Mouse (Mus musculus): ENCODE measurements at regions not wholly inside any gene's neighbourhood (a gene's known extent, or its start where the extent isn't known, plus 50 kb on each side); places are given as distances from the start of the nearest gene placed in this dataset.

DNA sequence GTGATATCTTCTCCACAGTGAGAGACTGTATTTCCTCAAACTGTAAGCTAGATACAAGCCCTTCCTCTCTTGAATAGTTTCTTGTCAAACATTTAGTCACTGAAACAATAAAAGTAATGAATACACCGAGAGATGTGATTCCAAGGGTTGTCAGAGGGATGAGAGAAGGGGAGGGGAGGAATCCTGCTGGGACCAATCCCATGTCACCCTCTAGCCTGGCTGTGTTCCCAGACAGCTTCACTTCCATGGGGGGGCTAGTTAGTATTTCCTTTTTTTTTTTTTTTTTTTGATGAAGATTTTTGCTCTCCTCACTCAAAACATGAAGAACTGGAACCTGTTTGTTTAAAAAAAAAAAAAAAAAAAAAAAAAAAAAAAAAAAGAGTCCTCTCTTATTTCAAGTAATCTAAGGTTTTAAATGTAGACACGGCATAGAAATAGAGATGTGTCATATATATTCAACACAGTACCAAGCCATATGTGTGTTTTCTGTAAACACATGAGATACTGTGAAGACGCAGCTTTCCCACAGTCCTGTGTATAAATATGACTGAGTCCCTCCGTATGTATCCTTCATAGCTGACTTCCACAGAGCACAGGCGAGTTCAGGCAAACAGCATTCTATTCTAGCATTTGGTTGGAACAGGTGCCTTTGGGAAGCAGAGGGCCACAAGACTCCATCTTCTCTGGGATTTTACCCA is 51.9 kb upstream of the Agap1 start:
- H3K4me2 ChIP-seq (replicated peaks) = no peak overlapping the region
- H3K9ac ChIP-seq = no peak overlapping the region
- H3K36me3 ChIP-seq = no peaks in the 10 kb centered on the region
- no peaks in the 10 kb centered on the region for H3K9me3 ChIP-seq
- H3K4me3 ChIP-seq (replicated peaks) = no peak overlapping the region
- no peak overlapping the region for H3K27ac ChIP-seq
- no peaks in the 10 kb centered on the region for H3K27me3 ChIP-seq (replicated peaks)
- 74% methylated on average over 5 of the region's 5 CpGs for WGBS
- no peak for ATAC-seq
- H3K4me1 ChIP-seq (replicated peaks) = no peaks in the 10 kb centered on the region

DNA sequence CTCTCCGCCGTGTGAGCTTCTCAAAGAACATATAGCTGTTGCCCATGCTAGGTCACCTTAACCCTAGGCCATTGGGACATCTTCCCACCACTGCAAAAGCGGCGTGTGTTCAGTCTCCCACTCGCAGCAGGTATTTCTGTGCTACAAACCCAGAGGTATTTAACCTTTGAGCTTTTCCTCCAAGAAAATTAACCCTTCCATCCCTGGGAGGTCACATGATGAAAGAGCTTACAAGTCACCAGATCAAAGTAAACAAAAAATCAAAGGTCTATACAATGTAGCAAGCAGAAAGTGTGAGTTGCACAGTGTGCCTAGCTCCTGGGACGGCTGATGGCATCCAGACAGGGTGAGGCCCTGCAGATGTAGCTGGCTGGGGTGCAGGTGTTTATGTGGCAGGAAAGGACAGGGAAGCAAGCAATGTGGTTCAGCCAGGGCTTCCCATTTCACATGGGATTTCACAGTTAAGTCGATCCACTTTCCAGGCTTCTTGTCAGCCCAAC is 51.0 kb upstream of the Agap1 start:
- H3K4me1 ChIP-seq (replicated peaks) = no peaks in the 10 kb centered on the region
- H3K4me2 ChIP-seq (replicated peaks) = no peak overlapping the region
- H3K27ac ChIP-seq = no peak overlapping the region
- ATAC-seq = peak; percentile 36; the same call in 1 of the 2 replicates
- H3K36me3 ChIP-seq = no peaks in the 10 kb centered on the region
- H3K9me3 ChIP-seq = no peaks in the 10 kb centered on the region; the same call in 1 of the 2 replicates
- no peak overlapping the region for H3K4me3 ChIP-seq (replicated peaks)
- WGBS = 53% methylated on average over 7 of the region's 7 CpGs
- no peak overlapping the region for H3K9ac ChIP-seq
- H3K27me3 ChIP-seq (replicated peaks) = no peaks in the 10 kb centered on the region
